Mouse (Mus musculus) heart, embryonic 12.5 days (tissue): Measurements from ENCODE around the gene Gosr2. TPM values are rescaled to one million over a fixed set of nuclear protein-coding genes. Genes with fewer than 3 reads are reported as not detected.

Experiments
- ATAC-seq: fragments of 200-750 bp; cut with Nextera tagmentation; 2 replicates; pipeline ENCODE4 v1.8.0; 2017; ENCODE audit warnings: moderate TSS enrichment, moderate library complexity; ENCODE audit not compliant: insufficient number of reproducible peaks, low FRiP score
- H3K27ac ChIP-seq: fragments of 300-500 bp; sonication (generic); 2 replicates; pipeline ENCODE4 v1.5.1; 2016; ENCODE audit warnings: mild to moderate bottlenecking, moderate library complexity; ENCODE audit not compliant: poor library complexity, severe bottlenecking
- H3K27me3 ChIP-seq: fragments of 300-500 bp; sonication (generic); replicated peaks from 2 replicates; pipeline ENCODE4 v1.6.1; 2016; ENCODE audit warnings: mild to moderate bottlenecking, moderate library complexity
- H3K36me3 ChIP-seq: fragments of 300-500 bp; sonication (generic); 2 replicates; pipeline ENCODE4 v1.6.1; 2016; ENCODE audit warnings: mild to moderate bottlenecking, moderate library complexity
- H3K4me1 ChIP-seq: fragments of 300-500 bp; sonication (generic); replicated peaks from 2 replicates; pipeline ENCODE4 v1.6.1; 2016; ENCODE audit warnings: mild to moderate bottlenecking
- H3K4me2 ChIP-seq: fragments of 300-500 bp; sonication (generic); 2 replicates; pipeline ENCODE4 v1.6.1; 2016; ENCODE audit warnings: mild to moderate bottlenecking, moderate library complexity
- H3K4me3 ChIP-seq: fragments of 300-500 bp; sonication (generic); 2 replicates; pipeline ENCODE4 v1.5.1; 2016; ENCODE audit warnings: mild to moderate bottlenecking
- H3K9ac ChIP-seq: fragments of 300-500 bp; sonication (generic); 2 replicates; pipeline ENCODE4 v1.6.1; 2016; ENCODE audit warnings: mild to moderate bottlenecking, moderate library complexity
- H3K9me3 ChIP-seq: fragments of 300-500 bp; sonication (generic); replicated peaks from 2 replicates; pipeline ENCODE4 v1.6.1; 2016; ENCODE audit warnings: mild to moderate bottlenecking, moderate library complexity
- WGBS: fragments of 180-500 bp; shearing (Covaris S2); methylation state at CpG from one replicate; pipeline ENCODE4 v1.1.7; 2016; 5-methylcytosine and 5-hydroxymethylcytosine counted together
- polyA plus RNA-seq: library from polyadenylated mRNA; unstranded; fragments of >200 nt; fragmentation: Nextera tagmentation; extraction: Ambion mirVana; gene quantifications from 2 replicates; pipeline ENCODE4 v1.2.1, GENCODE M21; 2016

Gene Gosr2
- polyA plus RNA-seq = 69.7 and 69.9 TPM in 2 replicates

DNA sequence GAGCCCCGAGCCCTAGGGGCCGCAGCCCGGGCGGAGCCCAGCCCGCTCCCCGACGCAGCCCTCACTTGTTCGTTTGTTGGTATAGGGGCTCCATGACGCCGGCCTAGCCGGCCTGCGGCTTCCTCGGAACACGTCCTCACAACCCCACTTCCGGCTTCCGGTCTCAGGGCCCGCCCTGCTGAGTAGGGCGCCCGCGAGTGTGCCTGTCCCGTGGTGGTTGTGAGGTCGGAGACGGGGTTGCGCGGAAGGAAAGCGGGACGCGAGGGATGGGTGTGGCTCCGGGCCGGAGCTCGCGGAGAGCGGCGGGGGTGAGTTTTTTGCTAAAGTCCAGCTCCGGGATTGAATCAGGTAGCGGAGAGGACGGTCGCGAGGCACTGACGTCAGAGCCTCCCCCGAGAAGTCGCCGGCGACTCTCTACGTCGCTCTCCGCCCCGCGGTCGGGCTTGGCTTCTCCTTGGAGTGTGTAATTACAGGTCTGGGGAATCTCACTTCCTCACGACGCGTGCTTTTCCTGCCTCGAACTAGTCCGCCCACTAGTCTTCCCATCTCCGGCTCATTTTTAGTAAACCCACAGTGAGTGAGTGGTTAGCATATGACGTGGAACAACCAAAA, at the start of gene Gosr2:
TSS of gene Gosr2 (minus strand) at position 334 of the 612 bp plus-strand sequence.
- Histone ChIP-seq H3K27ac (peak within 1 kb of the TSS; percentile 98), H3K9me3 (no peaks in the 10 kb centered on the region), H3K9ac (peak within 1 kb of the TSS; percentile 97), H3K4me1 (0 out of 2 replicates have a peak, but pooled peaks cover 6% of the 10 kb centered on the region), H3K4me3 (peak within 1 kb of the TSS; percentile 100), H3K27me3 (no peaks in the 10 kb centered on the region), H3K4me2 (peak within 1 kb of the TSS; percentile 77), H3K36me3 (peaks cover 10% of the 10 kb centered on the region; the same call in 1 of the 2 replicates)
- WGBS = under 1% methylated on average over 57 of the region's 57 CpGs
- peak; percentile 94 for ATAC-seq

DNA sequence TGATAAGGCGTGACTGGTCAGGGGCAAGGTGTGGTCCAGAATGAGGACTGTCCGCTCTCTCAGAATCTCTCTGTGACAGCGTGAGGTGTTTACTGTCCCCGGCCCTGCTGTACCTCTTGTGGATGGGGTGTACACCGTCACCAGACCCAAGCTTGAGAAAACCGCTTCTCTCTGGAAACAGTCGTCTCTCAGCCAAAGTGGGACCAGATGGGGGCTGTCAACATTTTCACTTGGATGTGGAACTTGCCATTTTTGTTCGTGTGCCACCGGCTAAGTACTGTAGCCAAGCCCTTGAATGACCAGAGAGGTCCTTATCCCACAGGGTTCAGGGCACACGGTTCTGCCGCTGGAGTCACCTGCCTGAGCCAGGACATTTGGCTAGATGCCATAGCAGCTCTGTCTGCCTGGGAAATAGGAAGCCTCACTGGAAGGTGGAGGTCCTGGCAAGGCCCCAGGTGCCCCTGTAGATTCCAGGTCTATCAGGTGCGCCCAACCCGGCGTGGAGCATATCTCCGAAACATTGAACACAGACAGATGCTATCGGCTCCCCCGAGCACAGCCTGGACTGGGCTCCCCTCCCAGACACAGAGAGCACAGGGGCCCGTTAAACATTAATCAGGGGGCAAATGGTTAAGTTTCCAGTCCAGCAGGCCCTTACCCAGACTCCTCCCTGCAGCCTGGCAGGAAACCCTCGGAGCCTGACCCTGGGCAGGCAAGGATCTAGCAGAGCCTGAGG, 37.5 kb upstream of the Gosr2 start:
- H3K4me1 ChIP-seq = peaks cover 19% of the 10 kb centered on the region
- H3K4me2 ChIP-seq = no peak overlapping the region
- ATAC-seq = no peak
- no peak overlapping the region for H3K27ac ChIP-seq
- no peak overlapping the region for H3K4me3 ChIP-seq
- 70% methylated on average over 19 of the region's 19 CpGs for WGBS
- no peaks in the 10 kb centered on the region for H3K36me3 ChIP-seq
- H3K9ac ChIP-seq = no peak overlapping the region
- peaks cover 32% of the 10 kb centered on the region for H3K27me3 ChIP-seq
- no peaks in the 10 kb centered on the region for H3K9me3 ChIP-seq

DNA sequence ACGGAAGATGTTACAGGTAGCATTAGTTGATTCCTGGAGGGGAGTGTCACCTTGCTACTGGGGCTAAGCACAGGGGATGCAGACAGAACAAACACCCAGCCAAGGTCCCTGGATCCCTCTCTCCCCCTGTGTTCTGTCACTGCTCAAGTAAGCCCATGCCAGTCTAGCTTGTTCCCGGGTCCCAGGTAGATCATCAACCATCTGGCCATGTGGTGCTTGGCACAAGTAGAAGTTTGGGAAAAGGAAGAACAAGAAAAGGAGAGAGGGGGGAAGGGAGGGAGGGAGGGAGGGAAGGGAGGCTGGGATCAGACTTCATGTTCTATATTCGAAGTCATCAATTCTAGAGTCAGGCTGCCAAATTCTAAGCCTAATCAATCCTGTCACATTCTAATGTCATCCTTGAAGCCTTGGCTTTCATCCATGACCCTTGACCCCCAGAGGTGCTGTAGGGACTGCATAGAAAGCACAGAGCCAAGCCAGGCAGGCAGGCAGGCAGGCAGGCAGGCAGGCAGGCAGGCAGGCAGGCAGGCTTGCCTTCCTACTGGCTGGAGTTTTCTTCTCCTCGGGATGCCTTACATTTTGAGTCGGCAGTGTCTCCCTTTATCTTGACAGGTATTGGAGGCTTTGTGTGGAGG, 36.8 kb upstream of the Gosr2 start:
- no peak overlapping the region for H3K27ac ChIP-seq

DNA sequence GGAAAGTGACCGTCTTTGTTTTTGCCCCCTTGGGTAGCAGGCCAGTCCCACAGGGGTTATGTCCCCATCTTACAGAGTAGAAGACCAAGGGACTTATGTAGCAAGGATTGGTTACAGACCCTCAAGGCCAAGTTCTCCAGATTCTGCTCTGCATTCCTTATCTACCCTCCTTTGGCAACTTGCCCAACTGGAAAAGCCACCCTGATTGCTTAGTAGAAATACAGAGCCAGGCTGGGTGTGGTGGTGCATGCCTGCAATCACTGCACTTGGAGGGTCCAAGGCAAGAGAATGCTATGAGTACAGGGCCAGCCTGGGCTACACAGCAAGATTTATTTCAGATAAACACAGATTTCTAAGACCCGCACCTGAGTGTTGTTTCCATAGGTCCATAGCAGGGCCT, 36.3 kb upstream of the Gosr2 start:
- no peaks in the 10 kb centered on the region for H3K36me3 ChIP-seq
- WGBS = 82% methylated on average over 2 of the region's 2 CpGs
- H3K4me1 ChIP-seq = peaks cover 19% of the 10 kb centered on the region
- no peak overlapping the region for H3K4me3 ChIP-seq
- H3K27ac ChIP-seq = no peak overlapping the region
- peaks cover 20% of the 10 kb centered on the region for H3K27me3 ChIP-seq
- H3K9me3 ChIP-seq = no peaks in the 10 kb centered on the region
- H3K4me2 ChIP-seq = no peak overlapping the region
- no peak for ATAC-seq
- H3K9ac ChIP-seq = no peak overlapping the region

More for the DNA sequence above, 36.8 kb upstream of the Gosr2 start:
- ATAC-seq = no peak
- Histone ChIP-seq H3K4me3 (no peak overlapping the region), H3K4me1 (peaks cover 19% of the 10 kb centered on the region), H3K36me3 (no peaks in the 10 kb centered on the region), H3K4me2 (no peak overlapping the region), H3K9ac (no peak overlapping the region), H3K9me3 (no peaks in the 10 kb centered on the region), H3K27me3 (peaks cover 26% of the 10 kb centered on the region)
- WGBS = 60% methylated on average over 5 of the region's 5 CpGs

DNA sequence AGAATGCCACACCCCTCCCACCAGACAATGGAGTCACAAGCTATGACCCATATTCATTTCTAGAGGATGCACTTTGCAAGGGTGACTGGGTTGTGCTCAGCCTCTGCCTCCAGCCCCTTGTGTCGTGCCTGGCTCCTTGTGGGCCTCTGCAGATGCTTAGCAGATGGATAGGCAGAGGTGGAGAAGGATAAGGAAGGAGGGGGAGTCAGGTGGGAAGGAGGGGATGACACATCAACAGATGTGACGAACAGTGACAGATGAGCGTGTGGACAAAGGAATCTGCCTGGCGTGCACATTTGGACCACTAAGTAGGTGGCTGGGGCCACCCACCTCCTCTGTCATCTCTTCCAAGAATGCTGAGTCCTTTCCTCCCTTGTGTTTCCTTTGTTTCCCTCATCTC, 35.4 kb upstream of the Gosr2 start:
- H3K9me3 ChIP-seq = no peaks in the 10 kb centered on the region
- 56% methylated on average over 4 of the region's 4 CpGs for WGBS
- H3K4me2 ChIP-seq = no peak overlapping the region
- no peaks in the 10 kb centered on the region for H3K36me3 ChIP-seq
- no peak for ATAC-seq
- no peak overlapping the region for H3K9ac ChIP-seq
- H3K27ac ChIP-seq = no peak overlapping the region
- H3K4me1 ChIP-seq = peaks cover 19% of the 10 kb centered on the region
- no peak overlapping the region for H3K4me3 ChIP-seq
- peaks cover 18% of the 10 kb centered on the region for H3K27me3 ChIP-seq

DNA sequence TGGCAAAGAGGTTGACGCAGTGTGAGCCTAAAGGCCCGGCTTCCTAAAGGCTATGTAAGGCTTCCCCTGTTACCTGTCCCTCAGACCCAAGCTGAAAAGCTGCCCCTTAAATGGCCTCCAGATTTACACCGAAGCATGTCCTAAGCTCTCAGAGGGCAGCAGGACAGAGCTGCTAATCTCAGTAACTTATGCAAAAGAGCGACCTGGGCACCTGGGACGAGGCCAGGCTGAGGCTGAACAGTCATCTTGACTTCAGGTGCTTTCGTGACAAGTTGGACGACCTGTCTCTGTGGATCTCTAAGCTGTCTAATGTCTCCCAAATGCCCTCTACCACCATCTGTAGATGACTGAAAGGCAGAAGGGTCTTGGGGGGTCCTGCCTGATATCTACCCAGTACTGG, 34.6 kb upstream of the Gosr2 start:
- Histone ChIP-seq H3K4me1 (peaks cover 19% of the 10 kb centered on the region), H3K27ac (no peak overlapping the region), H3K36me3 (no peaks in the 10 kb centered on the region), H3K27me3 (peaks cover 18% of the 10 kb centered on the region), H3K4me2 (no peak overlapping the region), H3K4me3 (no peak overlapping the region), H3K9ac (no peak overlapping the region), H3K9me3 (no peaks in the 10 kb centered on the region)
- 78% methylated on average over 7 of the region's 7 CpGs for WGBS
- ATAC-seq = no peak

DNA sequence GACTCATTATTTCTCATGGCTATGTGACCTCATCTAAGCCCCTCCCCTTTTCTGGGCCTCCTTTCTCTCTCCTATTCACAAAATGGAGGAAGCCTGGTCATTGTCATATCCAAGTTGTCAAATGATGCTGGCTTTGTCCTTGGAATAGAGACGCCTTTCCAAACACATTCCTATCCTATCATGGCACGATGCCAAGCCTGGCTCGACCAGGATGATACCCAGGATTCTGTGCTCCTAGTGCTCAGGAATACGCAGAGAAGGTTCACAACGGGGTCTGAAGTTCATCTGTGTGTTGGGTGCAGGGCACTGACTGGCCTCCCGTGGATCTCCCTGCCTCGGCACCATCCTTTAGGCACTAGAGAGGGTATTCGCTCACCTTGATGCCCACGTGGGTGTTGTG, 33.9 kb upstream of the Gosr2 start:
- Histone ChIP-seq H3K4me3 (no peak overlapping the region), H3K27me3 (peaks cover 18% of the 10 kb centered on the region), H3K9me3 (no peaks in the 10 kb centered on the region), H3K9ac (no peak overlapping the region), H3K4me2 (no peak overlapping the region), H3K27ac (no peak overlapping the region), H3K36me3 (no peaks in the 10 kb centered on the region), H3K4me1 (peaks cover 19% of the 10 kb centered on the region)
- 68% methylated on average over 9 of the region's 9 CpGs for WGBS
- no peak for ATAC-seq

DNA sequence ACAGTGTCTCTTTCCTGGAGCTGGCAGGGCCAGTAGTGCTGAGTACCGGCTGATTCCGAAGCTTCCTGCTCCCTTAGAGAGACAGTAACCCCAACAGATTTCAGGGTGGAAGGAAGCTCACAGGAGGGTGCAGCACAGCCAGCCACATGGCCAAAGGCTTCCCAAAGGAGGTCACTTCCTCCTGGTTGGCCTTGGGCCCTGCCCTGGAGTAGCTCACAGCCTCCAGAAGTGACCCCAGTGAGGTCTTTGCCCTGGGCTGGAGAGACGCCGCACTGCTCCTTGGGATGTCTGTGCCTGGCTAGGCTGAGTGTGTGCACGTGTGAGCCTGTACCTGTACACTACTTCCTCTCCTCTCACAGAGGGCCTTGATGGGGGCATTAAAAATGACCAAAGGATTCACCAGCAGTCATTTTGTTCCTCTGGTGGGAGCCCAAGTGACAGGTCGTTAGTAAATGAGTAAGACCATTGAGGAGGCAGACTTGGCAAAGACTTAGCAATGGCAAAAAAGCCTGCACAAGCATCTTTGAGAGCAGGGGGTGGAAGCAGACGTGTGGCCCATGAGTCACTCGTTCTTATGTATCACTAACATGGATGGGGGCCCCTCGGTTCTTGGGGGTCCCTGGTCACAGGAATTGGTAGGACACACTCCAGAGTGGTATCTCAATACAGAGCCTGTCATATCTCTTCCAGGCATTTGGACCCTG, 31.7 kb upstream of the Gosr2 start:
- H3K27me3 ChIP-seq = peaks cover 18% of the 10 kb centered on the region
- H3K27ac ChIP-seq = no peak overlapping the region
- no peak overlapping the region for H3K4me2 ChIP-seq
- WGBS = 74% methylated on average over 9 of the region's 9 CpGs
- no peaks in the 10 kb centered on the region for H3K36me3 ChIP-seq
- H3K4me3 ChIP-seq = no peak overlapping the region
- no peak overlapping the region for H3K9ac ChIP-seq
- H3K4me1 ChIP-seq = peaks cover 19% of the 10 kb centered on the region
- ATAC-seq = no peak
- no peaks in the 10 kb centered on the region for H3K9me3 ChIP-seq

DNA sequence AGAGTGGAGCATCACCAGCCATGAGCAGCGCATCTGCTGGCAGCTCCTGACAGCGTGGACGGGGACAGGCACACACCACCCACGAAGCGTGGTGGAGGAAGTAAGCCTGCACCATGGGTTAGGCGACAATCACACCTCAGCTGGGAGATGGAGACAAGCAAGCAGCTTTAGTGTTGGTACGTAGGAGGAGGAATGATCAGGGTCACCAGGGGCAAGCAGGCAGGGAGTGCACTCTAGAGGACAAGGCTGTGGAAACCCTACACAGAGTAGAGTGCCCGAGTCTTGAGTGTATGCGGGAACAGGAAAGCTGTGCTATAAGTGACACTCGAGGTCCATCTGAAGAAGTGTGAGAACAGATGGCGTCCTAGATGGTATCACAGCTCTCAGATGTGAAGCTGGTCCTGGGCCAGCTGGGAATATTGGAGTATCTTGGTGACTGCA, 26.7 kb upstream of the Gosr2 start:
- no peak overlapping the region for H3K4me3 ChIP-seq
- no peak overlapping the region for H3K27ac ChIP-seq
- H3K4me2 ChIP-seq = no peak overlapping the region
- WGBS = 63% methylated on average over 11 of the region's 11 CpGs
- no peaks in the 10 kb centered on the region for H3K36me3 ChIP-seq
- no peak for ATAC-seq
- peaks cover 10% of the 10 kb centered on the region for H3K4me1 ChIP-seq
- H3K9ac ChIP-seq = no peak overlapping the region
- H3K9me3 ChIP-seq = no peaks in the 10 kb centered on the region
- H3K27me3 ChIP-seq = no peaks in the 10 kb centered on the region

DNA sequence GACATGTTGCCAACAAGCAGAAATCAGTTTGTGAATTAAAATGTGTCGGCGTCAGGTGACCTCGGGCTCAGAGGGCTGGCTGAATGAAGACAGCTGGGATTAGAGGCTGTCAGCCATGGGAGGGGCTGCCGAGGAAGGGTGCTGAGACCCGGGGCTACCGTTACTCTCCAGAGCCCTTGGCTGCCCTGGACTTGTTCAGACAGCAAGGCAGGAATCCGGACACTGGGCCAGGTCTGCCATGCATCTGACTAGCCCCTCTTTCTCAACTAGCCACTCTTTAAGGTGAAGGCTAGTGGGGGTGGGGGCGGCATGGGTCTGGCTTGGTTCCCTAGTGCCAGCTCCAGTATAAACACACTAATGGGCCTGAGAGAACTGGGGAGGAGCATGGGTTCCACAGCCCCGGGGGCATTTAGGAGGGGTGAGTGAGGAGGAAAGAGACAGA, 24.4 kb upstream of the Gosr2 start:
- Histone ChIP-seq H3K4me1 (peaks cover 10% of the 10 kb centered on the region), H3K9me3 (no peaks in the 10 kb centered on the region), H3K9ac (peak overlapping the region; percentile 61; the same call in 1 of the 2 replicates), H3K4me3 (peak overlapping the region; percentile 28), H3K27me3 (no peaks in the 10 kb centered on the region), H3K36me3 (no peaks in the 10 kb centered on the region), H3K27ac (no peak overlapping the region), H3K4me2 (peak overlapping the region; percentile 71)
- WGBS = 18% methylated on average over 9 of the region's 9 CpGs
- peak; percentile 55; the same call in 1 of the 2 replicates for ATAC-seq
